8 mouse cellular contexts compared by ENCODE assay signal in genomic region chr16:26024543-26024942, GRCm38 (mm10).
"Had no signal": no experiment of that assay in that cellular context is flagged by ENCODE, and none has a peak within 500 bp of the region (broad histone marks: within the 10 kb centered on the region; RNA-seq: fewer than 3 reads in every experiment).

No protein-coding gene starts in this region.

- ATAC-seq: liver, embryonic 12.5 days; midbrain, embryonic 13.5 days had no signal

- H3K4me3 ChIP-seq: limb, embryonic 15.5 days; liver, embryonic 12.5 days; midbrain, embryonic 13.5 days had no signal

- H3K9ac ChIP-seq: limb, embryonic 15.5 days; liver, embryonic 12.5 days; midbrain, embryonic 13.5 days had no signal

- H3K27ac ChIP-seq: kidney, postnatal 0 days; liver, embryonic 12.5 days; midbrain, embryonic 13.5 days had no signal

- DNase-seq: kidney, adult 9 months; kidney, postnatal 36 days; layer of hippocampus, adult 9-11 months; layer of hippocampus, postnatal 36 days had no signal

- H3K27me3 ChIP-seq: limb, embryonic 15.5 days; liver, embryonic 12.5 days; midbrain, embryonic 13.5 days had no signal

- H3K36me3 ChIP-seq: limb, embryonic 15.5 days; liver, embryonic 12.5 days; midbrain, embryonic 13.5 days had no signal

- H3K4me1 ChIP-seq: liver, embryonic 12.5 days had no signal

- H3K4me2 ChIP-seq: limb, embryonic 15.5 days; liver, embryonic 12.5 days; midbrain, embryonic 13.5 days had no signal

- H3K9me3 ChIP-seq: limb, embryonic 15.5 days; liver, embryonic 12.5 days; midbrain, embryonic 13.5 days had no signal
